Mouse (Mus musculus) hindbrain, embryonic 11.5 days (tissue): ENCODE data around the gene Rac3. TPM values are rescaled to one million over a fixed set of nuclear protein-coding genes. Genes with fewer than 3 reads are reported as not detected.
A peak's percentile ranks its signal among the peaks of the same experiment; 100 is the strongest.
"Not testable (repeated sequence)": the region's sequence is repeated elsewhere in the genome, so short reads cannot be mapped to it uniquely, and the experiment has no call there.

Experiments used
- ATAC-seq: fragments of 200-750 bp; cut with Nextera tagmentation; 2 replicates; pipeline ENCODE4 v1.8.0; 2017; ENCODE audit warnings: mild to moderate bottlenecking, moderate TSS enrichment, moderate library complexity; ENCODE audit not compliant: low FRiP score
- DNase-seq: peaks from one replicate; pipeline ENCODE4 v3.0.0-alpha.2; 2015; ENCODE audit warnings: low spot score
- H3K27ac ChIP-seq: fragments of 300-500 bp; sonication (generic); 2 replicates; pipeline ENCODE4 v1.5.1; 2014; ENCODE audit warnings: mild to moderate bottlenecking, low read depth, low read length
- H3K27me3 ChIP-seq: fragments of 300-500 bp; sonication (generic); 2 replicates; pipeline ENCODE4 v1.6.1; 2014; ENCODE audit warnings: mild to moderate bottlenecking, low read length, moderate library complexity, mixed read lengths; ENCODE audit not compliant: control insufficient read depth, insufficient read depth
- H3K36me3 ChIP-seq: fragments of 300-500 bp; sonication (generic); 2 replicates; pipeline ENCODE4 v1.6.1; 2014; ENCODE audit warnings: mild to moderate bottlenecking, low read length, moderate library complexity, mixed read lengths; ENCODE audit not compliant: control insufficient read depth, insufficient read depth
- H3K4me1 ChIP-seq: fragments of 300-500 bp; sonication (generic); replicated peaks from 2 replicates; pipeline ENCODE4 v1.6.1; 2014; ENCODE audit warnings: low read length, mixed read lengths; ENCODE audit not compliant: control insufficient read depth, insufficient read depth
- H3K4me2 ChIP-seq: fragments of 300-500 bp; sonication (generic); replicated peaks from 2 replicates; pipeline ENCODE4 v1.6.1; 2014; ENCODE audit warnings: mild to moderate bottlenecking, low read depth, low read length
- H3K4me3 ChIP-seq: fragments of 300-500 bp; sonication (generic); 2 replicates; pipeline ENCODE4 v1.5.1; 2014; ENCODE audit warnings: low read depth, low read length
- H3K9ac ChIP-seq: fragments of 300-500 bp; sonication (generic); 2 replicates; pipeline ENCODE4 v1.6.1; 2014; ENCODE audit warnings: low read depth, low read length
- H3K9me3 ChIP-seq: fragments of 300-500 bp; sonication (generic); 2 replicates; pipeline ENCODE4 v1.6.1; 2016; ENCODE audit warnings: low read length; ENCODE audit not compliant: control insufficient read depth
- WGBS: fragments of 180-500 bp; shearing (Covaris S2); extraction: QIAGEN DNeasy Blood & Tissue Kit; methylation state at CpG from one replicate; pipeline ENCODE4 v1.1.7; 2014; 5-methylcytosine and 5-hydroxymethylcytosine counted together
- polyA plus RNA-seq: library from polyadenylated mRNA; unstranded; fragments of >200 nt; fragmentation: Nextera tagmentation; extraction: Ambion mirVana; gene quantifications from 2 replicates; pipeline ENCODE4 v1.2.1, GENCODE M21; 2014

Rac3 gene
- polyA plus RNA-seq, 1 experiment from 2014 or later = 18.2 TPM

GRCm38 (mm10) chr11:120749430-120749829, 28.2 kb downstream of the Rac3 start:
- Histone ChIP-seq H3K9me3 (no peaks in the 10 kb centered on the region), H3K9ac (no peak overlapping the region), H3K36me3 (no peaks in the 10 kb centered on the region), H3K4me3 (no peak overlapping the region), H3K4me1 (no peaks in the 10 kb centered on the region), H3K27ac (no peak overlapping the region), H3K27me3 (no peaks in the 10 kb centered on the region), H3K4me2 (no peak overlapping the region)
- no peak for ATAC-seq
- DNase-seq = peak; percentile 36
- WGBS = 63% methylated on average over 8 of the region's 8 CpGs

DNA sequence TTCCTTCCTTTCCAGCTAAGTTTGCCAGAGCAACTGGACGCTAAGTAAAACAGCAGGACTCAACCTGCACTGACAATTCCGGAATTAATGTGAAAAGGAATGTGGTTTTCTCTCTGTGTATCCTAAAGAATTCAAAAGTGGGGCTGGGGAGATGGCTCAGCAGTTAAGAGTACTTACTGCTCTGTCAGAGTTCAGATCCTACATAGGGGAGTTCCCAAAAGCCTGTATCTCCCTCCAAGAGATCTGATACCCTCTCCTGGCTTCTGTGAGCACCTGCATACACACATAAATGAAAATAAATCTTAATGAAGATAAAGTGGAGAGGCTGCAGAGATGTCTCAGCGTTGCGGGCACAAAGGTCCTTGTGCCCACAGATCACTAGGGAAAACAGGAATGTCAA, 30.3 kb downstream of the Rac3 start:
- Histone ChIP-seq H3K4me3 (no peak overlapping the region), H3K9me3 (no peaks in the 10 kb centered on the region), H3K27ac (no peak overlapping the region), H3K27me3 (no peaks in the 10 kb centered on the region), H3K4me2 (no peak overlapping the region), H3K4me1 (no peaks in the 10 kb centered on the region), H3K9ac (no peak overlapping the region), H3K36me3 (no peaks in the 10 kb centered on the region)
- DNase-seq = no peak
- ATAC-seq = no peak
- 66% methylated on average over 4 of the region's 4 CpGs for WGBS

- DNase-seq (no peak), ATAC-seq (no peak)
- Histone ChIP-seq H3K4me1 (no peaks in the 10 kb centered on the region), H3K4me3 (no peak overlapping the region), H3K9me3 (0 out of 2 replicates have a peak, but pooled peaks cover 2% of the 10 kb centered on the region), H3K27me3 (peaks cover 3% of the 10 kb centered on the region; the same call in 1 of the 2 replicates), H3K27ac (no peak overlapping the region), H3K36me3 (no peaks in the 10 kb centered on the region), H3K4me2 (no peak overlapping the region), H3K9ac (no peak overlapping the region)
- 90% methylated on average over 9 of the region's 9 CpGs for WGBS
Measured at GRCm38 (mm10) chr11:120760236-120760635, 39.0 kb downstream of the Rac3 start.

GRCm38 (mm10) chr11:120761811-120762671, 40.8 kb downstream of the Rac3 start:
- H3K27me3 ChIP-seq = peaks cover 3% of the 10 kb centered on the region; the same call in 1 of the 2 replicates
- no peak overlapping the region for H3K4me3 ChIP-seq
- whole genome bisulfite sequencing = 65% methylated on average over 14 of the region's 14 CpGs
- no peak for ATAC-seq
- H3K4me2 ChIP-seq = no peak overlapping the region
- H3K4me1 ChIP-seq = no peaks in the 10 kb centered on the region
- H3K27ac ChIP-seq = no peak overlapping the region
- no peak overlapping the region for H3K9ac ChIP-seq
- H3K9me3 ChIP-seq = 0 out of 2 replicates have a peak, but pooled peaks cover 2% of the 10 kb centered on the region
- H3K36me3 ChIP-seq = no peaks in the 10 kb centered on the region
- DNase-seq = no peak

- H3K9ac ChIP-seq, H3K4me2 ChIP-seq, H3K27ac ChIP-seq, H3K9me3 ChIP-seq, H3K4me1 ChIP-seq, DNase-seq, H3K36me3 ChIP-seq, ATAC-seq, H3K27me3 ChIP-seq, H3K4me3 ChIP-seq: not testable (repeated sequence)
- WGBS = 27% methylated on average over 14 of the region's 14 CpGs
Measured at GRCm38 (mm10) chr11:120762672-120763041, 41.4 kb downstream of the Rac3 start, which contains the start of gene Hmga1b. Hmga1b (plus strand) TSS chr11:120762794.

GRCm38 (mm10) chr11:120763121-120763999, 42.1 kb downstream of the Rac3 start:
- not testable (repeated sequence) for H3K9me3 ChIP-seq, H3K27ac ChIP-seq, H3K4me2 ChIP-seq, H3K36me3 ChIP-seq, H3K9ac ChIP-seq, ATAC-seq, H3K4me3 ChIP-seq, DNase-seq, H3K27me3 ChIP-seq, H3K4me1 ChIP-seq
- WGBS = 26% methylated on average over 4 of the region's 23 CpGs

DNA sequence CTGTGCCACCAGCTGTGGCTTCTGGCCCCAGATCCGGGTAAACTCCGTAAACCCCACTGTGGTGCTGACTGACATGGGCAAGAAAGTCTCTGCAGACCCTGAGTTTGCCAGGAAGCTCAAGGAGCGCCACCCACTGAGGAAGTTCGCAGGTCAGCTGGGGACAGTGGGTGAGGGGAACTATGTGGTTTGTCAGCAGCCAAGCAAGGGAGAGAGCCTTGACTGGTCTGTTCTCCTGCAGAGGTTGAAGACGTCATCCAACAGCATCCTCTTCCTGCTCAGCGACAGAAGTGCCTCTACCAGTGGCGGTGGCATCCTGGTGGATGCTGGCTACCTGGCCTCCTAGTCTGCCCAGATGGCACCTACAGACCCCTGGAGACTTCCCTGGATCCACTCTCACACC, 45.8 kb downstream of the Rac3 start:
- not testable (repeated sequence) for H3K27ac ChIP-seq, H3K4me3 ChIP-seq, H3K9me3 ChIP-seq, ATAC-seq, H3K4me2 ChIP-seq, H3K36me3 ChIP-seq, H3K27me3 ChIP-seq, DNase-seq, H3K4me1 ChIP-seq, H3K9ac ChIP-seq
- WGBS = 69% methylated on average over 3 of the region's 7 CpGs

DNA sequence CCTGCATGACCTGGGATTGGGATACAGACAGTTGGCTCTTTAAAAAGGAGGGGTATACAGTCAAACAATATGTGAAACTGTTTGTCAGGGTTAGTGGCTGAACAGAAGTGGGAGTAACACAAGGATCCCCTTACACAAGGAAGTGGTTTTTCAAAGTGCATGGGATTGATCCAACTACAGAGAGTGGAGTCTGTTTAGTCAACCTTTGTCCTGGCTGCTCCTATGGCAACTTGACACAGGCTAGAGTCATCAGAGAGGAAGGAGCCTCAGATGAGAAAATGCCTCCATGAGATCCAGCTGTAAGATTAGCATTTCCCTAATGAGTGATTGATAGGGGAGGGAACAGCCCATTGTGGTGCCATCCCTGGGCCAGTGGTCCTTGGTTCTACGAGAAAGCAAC, 46.9 kb downstream of the Rac3 start:
- H3K9ac ChIP-seq = no peak overlapping the region
- no peak overlapping the region for H3K27ac ChIP-seq
- ATAC-seq = no peak
- no peak overlapping the region for H3K4me3 ChIP-seq
- WGBS = 69% methylated on average over 1 of the region's 1 CpGs
- H3K27me3 ChIP-seq = no peaks in the 10 kb centered on the region
- H3K4me2 ChIP-seq = no peak overlapping the region
- no peaks in the 10 kb centered on the region for H3K9me3 ChIP-seq
- H3K36me3 ChIP-seq = no peaks in the 10 kb centered on the region
- H3K4me1 ChIP-seq = no peaks in the 10 kb centered on the region
- DNase-seq = no peak
